Mouse (Mus musculus) ES-Bruce4 (cell line): ENCODE data around the gene Ephb1. TPM values are rescaled to one million over a fixed set of nuclear protein-coding genes. Genes with fewer than 3 reads are reported as not detected.

Experiments used
- H3K27ac ChIP-seq: 2 replicates; pipeline ENCODE4 v1.5.1; 2012; ENCODE audit warnings: low read length, inconsistent platforms; ENCODE audit not compliant: insufficient read depth
- H3K27me3 ChIP-seq: 2 replicates; pipeline ENCODE4 v1.6.1; 2012; ENCODE audit warnings: mild to moderate bottlenecking, low read length, inconsistent platforms; ENCODE audit not compliant: control insufficient read depth, poor library complexity, insufficient read depth, severe bottlenecking
- H3K36me3 ChIP-seq: 2 replicates; pipeline ENCODE4 v1.6.1; 2012; ENCODE audit warnings: inconsistent platforms, mild to moderate bottlenecking, low read length, moderate library complexity; ENCODE audit not compliant: control insufficient read depth, poor library complexity, insufficient read depth, severe bottlenecking
- H3K4me1 ChIP-seq: one replicate; pipeline ENCODE4 v1.8.1; 2011; ENCODE audit warnings: low read length; ENCODE audit not compliant: control insufficient read depth, insufficient read depth
- H3K4me3 ChIP-seq: 2 replicates; pipeline ENCODE4 v1.5.1; 2011; ENCODE audit warnings: low read depth, mild to moderate bottlenecking, low read length
- H3K9ac ChIP-seq: 2 replicates; pipeline ENCODE4 v1.6.1; 2012; ENCODE audit warnings: low read depth, mild to moderate bottlenecking, inconsistent platforms; ENCODE audit not compliant: poor library complexity, severe bottlenecking
- H3K9me3 ChIP-seq: replicated peaks from 2 replicates; pipeline ENCODE4 v1.6.1; 2012; ENCODE audit warnings: mild to moderate bottlenecking, low read length, inconsistent platforms; ENCODE audit not compliant: control insufficient read depth, poor library complexity, insufficient read depth, severe bottlenecking
- CTCF ChIP-seq: IDR thresholded peaks from one replicate; pipeline ENCODE4 v1.8.1; 2011; ENCODE audit warnings: low read depth, low read length
- EP300 ChIP-seq: IDR thresholded peaks from 2 replicates; pipeline ENCODE4 v1.6.1; 2011; ENCODE audit warnings: low read depth, low read length; ENCODE audit not compliant: insufficient read depth
- POLR2A ChIP-seq: IDR thresholded peaks from one replicate; pipeline ENCODE4 v1.8.1; 2011; ENCODE audit warnings: low read length; ENCODE audit not compliant: insufficient read depth
- polyA plus RNA-seq: library from polyadenylated mRNA; stranded (reverse); fragments of >200 nt; gene quantifications from 2 replicates; pipeline ENCODE4 v1.2.4, GENCODE M21; 2011; ENCODE audit warnings: low read depth; ENCODE audit not compliant: missing spikeins, insufficient read depth, insufficient read length

Ephb1 gene
- polyA plus RNA-seq, 1 experiment: 0.52 TPM

DNA sequence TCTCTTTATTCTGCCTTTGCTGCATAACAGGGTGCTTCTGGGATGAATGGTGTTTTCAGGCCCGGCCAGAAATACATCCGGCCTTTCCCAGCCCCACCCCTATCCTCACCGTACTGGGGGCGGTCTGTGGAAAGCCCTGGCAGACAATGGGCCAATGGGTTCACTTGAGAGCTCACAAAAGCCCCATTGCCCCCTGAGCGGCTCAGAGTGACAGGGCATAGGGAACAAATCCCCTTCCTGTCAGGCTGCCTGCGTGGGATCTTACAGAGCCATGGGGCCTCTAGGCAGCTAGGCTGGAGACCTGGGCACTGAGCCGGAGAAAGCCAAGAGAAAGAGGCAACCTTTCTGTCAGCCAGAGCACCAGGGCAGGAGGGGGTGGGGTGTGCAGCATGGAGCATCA lies 111.2 kb downstream of the Ephb1 start:
- H3K9ac ChIP-seq: no peak overlapping the region
- no peak overlapping the region for H3K27ac ChIP-seq
- no peaks in the 10 kb centered on the region for H3K36me3 ChIP-seq
- H3K4me1 ChIP-seq: no peaks in the 10 kb centered on the region
- no peaks in the 10 kb centered on the region for H3K9me3 ChIP-seq
- H3K27me3 ChIP-seq: no peaks in the 10 kb centered on the region
- no peak for TF ChIP-seq CTCF
- TF ChIP-seq EP300: no peak
- TF ChIP-seq POLR2A: no peak
- H3K4me3 ChIP-seq: no peak overlapping the region

- H3K9me3 ChIP-seq: no peaks in the 10 kb centered on the region
- H3K4me3 ChIP-seq: no peak overlapping the region
- no peaks in the 10 kb centered on the region for H3K4me1 ChIP-seq
- H3K36me3 ChIP-seq: no peaks in the 10 kb centered on the region
- no peak for TF ChIP-seq CTCF
- TF ChIP-seq EP300: no peak
- no peak for TF ChIP-seq POLR2A
- H3K9ac ChIP-seq: no peak overlapping the region
- H3K27me3 ChIP-seq: no peaks in the 10 kb centered on the region
- no peak overlapping the region for H3K27ac ChIP-seq
These were observed 112.9 kb downstream of the Ephb1 start for GRCm38 (mm10) chr9:102241546-102241945.

- TF ChIP-seq CTCF (no peak), POLR2A (no peak), EP300 (no peak)
- Histone ChIP-seq H3K9ac (no peak overlapping the region), H3K27ac (no peak overlapping the region), H3K4me1 (no peaks in the 10 kb centered on the region), H3K36me3 (no peaks in the 10 kb centered on the region), H3K27me3 (no peaks in the 10 kb centered on the region), H3K4me3 (no peak overlapping the region), H3K9me3 (no peaks in the 10 kb centered on the region)
These were observed 114.3 kb downstream of the Ephb1 start for GRCm38 (mm10) chr9:102240215-102240614.

DNA sequence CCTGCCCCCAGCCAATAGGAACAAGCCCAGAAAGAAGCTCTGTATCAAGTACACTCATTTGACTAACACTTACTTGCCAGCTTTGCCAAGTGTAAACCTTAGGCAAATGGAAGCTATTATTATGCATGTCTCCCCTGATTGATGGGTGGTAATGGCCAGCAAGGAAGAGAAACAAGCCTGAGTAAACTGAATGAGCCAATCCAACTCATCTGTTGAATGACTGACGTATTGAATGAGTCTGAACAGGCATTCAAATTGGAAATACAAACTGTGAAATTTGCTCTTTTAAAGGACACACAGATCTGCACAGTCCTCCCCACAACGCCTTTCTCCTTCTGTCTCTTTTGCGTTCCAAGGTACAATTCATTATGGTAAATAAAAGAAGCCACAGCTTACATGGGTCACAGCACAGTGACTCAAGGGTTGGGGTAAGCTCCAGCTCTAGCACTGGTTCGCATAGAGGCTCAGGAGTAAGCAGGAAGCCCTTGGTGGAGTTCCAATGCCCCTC lies 119.0 kb downstream of the Ephb1 start:
- Histone ChIP-seq H3K36me3 (no peaks in the 10 kb centered on the region), H3K4me1 (no peaks in the 10 kb centered on the region), H3K27ac (no peak overlapping the region), H3K27me3 (no peaks in the 10 kb centered on the region), H3K9me3 (no peaks in the 10 kb centered on the region), H3K4me3 (no peak overlapping the region), H3K9ac (no peak overlapping the region)
- TF ChIP-seq POLR2A: no peak
- no peak for TF ChIP-seq CTCF
- no peak for TF ChIP-seq EP300

GRCm38 (mm10) chr9:102231248-102231647 lies 123.2 kb downstream of the Ephb1 start:
- Histone ChIP-seq H3K36me3 (no peaks in the 10 kb centered on the region), H3K4me3 (no peak overlapping the region), H3K27ac (no peak overlapping the region), H3K9me3 (no peaks in the 10 kb centered on the region), H3K27me3 (no peaks in the 10 kb centered on the region; the same call in 1 of the 2 replicates), H3K4me1 (no peaks in the 10 kb centered on the region), H3K9ac (no peak overlapping the region)
- no peak for TF ChIP-seq EP300
- no peak for TF ChIP-seq POLR2A
- TF ChIP-seq CTCF: no peak

GRCm38 (mm10) chr9:102216746-102217566 lies 137.5 kb downstream of the Ephb1 start:
- no peaks in the 10 kb centered on the region for H3K27me3 ChIP-seq
- no peak overlapping the region for H3K27ac ChIP-seq
- no peaks in the 10 kb centered on the region for H3K36me3 ChIP-seq
- H3K4me1 ChIP-seq: peaks cover 5% of the 10 kb centered on the region
- TF ChIP-seq POLR2A: no peak
- TF ChIP-seq EP300: no peak
- TF ChIP-seq CTCF: no peak
- no peaks in the 10 kb centered on the region for H3K9me3 ChIP-seq
- H3K4me3 ChIP-seq: no peak overlapping the region
- no peak overlapping the region for H3K9ac ChIP-seq
